Mouse (Mus musculus) lung, adult 2 months (tissue): ENCODE results near the gene Fam210b.

Experiments
- CTCF ChIP-seq: fragments of 200-500 bp; IDR thresholded peaks from 2 replicates; pipeline ENCODE4 v1.5.1; 2011; ENCODE audit warnings: mild to moderate bottlenecking, low read length, control low read depth; ENCODE audit not compliant: insufficient read depth
- POLR2A ChIP-seq: fragments of 200-500 bp; IDR thresholded peaks from 2 replicates; pipeline ENCODE4 v1.6.1; 2011; ENCODE audit warnings: low read depth, mild to moderate bottlenecking, control low read depth, low read length, borderline replicate concordance; ENCODE audit errors: extremely low read depth

GRCm38 (mm10) chr2:172381898-172382297 is 36.5 kb downstream of the Fam210b start:
- no peak for TF ChIP-seq POLR2A
- TF ChIP-seq CTCF = no peak
